11 mouse cellular contexts compared by ENCODE assay signal in genomic region chr1:60862510-60862909, GRCm38 (mm10). TPM values are rescaled to one million over a fixed set of nuclear protein-coding genes. Genes with fewer than 3 reads are reported as not detected.
DNase-seq lines count a peak whose midpoint lies in the region; ATAC-seq and TF ChIP-seq lines count a peak whose summit lies in the region.
"Had no signal": no experiment of that assay in that cellular context is flagged by ENCODE, and none has a peak within 500 bp of the region (broad histone marks: within the 10 kb centered on the region; RNA-seq: fewer than 3 reads in every experiment).

No protein-coding gene starts in this region.

- H3K27me3 ChIP-seq in hindbrain, embryonic 12.5 days = no peaks in the 10 kb centered on the region
- H3K27me3 ChIP-seq in hindbrain, embryonic 14.5 days (ENCODE audit: control insufficient read depth, insufficient read depth, low read length) = no peaks in the 10 kb centered on the region
- H3K27me3 ChIP-seq in midbrain, postnatal 0 days (ENCODE audit: insufficient read depth, low read length) = no peaks in the 10 kb centered on the region
- no peaks in the 10 kb centered on the region for H3K27me3 ChIP-seq in midbrain, embryonic 11.5 days (ENCODE audit: control insufficient read depth, insufficient read depth, low read length)
- H3K27me3 ChIP-seq in limb, embryonic 11.5 days (ENCODE audit: control insufficient read depth, insufficient read depth, low read length) = no peaks in the 10 kb centered on the region
- no peaks in the 10 kb centered on the region for H3K27me3 ChIP-seq in stomach, embryonic 16.5 days (ENCODE audit: control insufficient read depth, insufficient read depth, low read length)

- H3K36me3 ChIP-seq in hindbrain, embryonic 12.5 days = no peaks in the 10 kb centered on the region
- H3K36me3 ChIP-seq in hindbrain, embryonic 14.5 days (replicated peaks; ENCODE audit: control insufficient read depth, insufficient read depth) = no peaks in the 10 kb centered on the region
- H3K36me3 ChIP-seq in midbrain, postnatal 0 days (ENCODE audit: insufficient read depth, low read length) = no peaks in the 10 kb centered on the region
- no peaks in the 10 kb centered on the region for H3K36me3 ChIP-seq in midbrain, embryonic 11.5 days (ENCODE audit: control insufficient read depth, insufficient read depth, low read length)
- H3K36me3 ChIP-seq in limb, embryonic 11.5 days (ENCODE audit: control insufficient read depth, insufficient read depth, low read length) = no peaks in the 10 kb centered on the region
- H3K36me3 ChIP-seq in stomach, embryonic 16.5 days (ENCODE audit: control insufficient read depth, insufficient read depth, low read length) = no peaks in the 10 kb centered on the region

- H3K27ac ChIP-seq in hindbrain, embryonic 12.5 days = peak overlapping the region; percentile 52; the same call in 1 of the 2 replicates
- H3K27ac ChIP-seq in hindbrain, embryonic 14.5 days = no peak overlapping the region
- H3K27ac ChIP-seq in midbrain, postnatal 0 days (ENCODE audit: low read depth, low read length) = peak overlapping the region; percentile 32; the same call in 1 of the 2 replicates
- no peak overlapping the region for H3K27ac ChIP-seq in midbrain, embryonic 11.5 days (ENCODE audit: low read depth, low read length)
- peak overlapping the region; percentile 15; the same call in 1 of the 2 replicates for H3K27ac ChIP-seq in limb, embryonic 11.5 days (replicated peaks; ENCODE audit: low read depth, low read length)
- H3K27ac ChIP-seq in stomach, embryonic 16.5 days (ENCODE audit: low read length) = peak overlapping the region; percentile 51

- WGBS in hindbrain, embryonic 12.5 days = 74% methylated on average over 3 of the region's 3 CpGs
- WGBS in hindbrain, embryonic 14.5 days = 75% methylated on average over 3 of the region's 3 CpGs
- 74% methylated on average over 3 of the region's 3 CpGs for WGBS in midbrain, postnatal 0 days
- WGBS in midbrain, embryonic 11.5 days = 83% methylated on average over 3 of the region's 3 CpGs
- WGBS in limb, embryonic 11.5 days = 59% methylated on average over 3 of the region's 3 CpGs
- WGBS in stomach, embryonic 16.5 days = 48% methylated on average over 3 of the region's 3 CpGs

- H3K9ac ChIP-seq in hindbrain, embryonic 12.5 days = no peak overlapping the region
- no peak overlapping the region for H3K9ac ChIP-seq in hindbrain, embryonic 14.5 days
- H3K9ac ChIP-seq in midbrain, postnatal 0 days (replicated peaks; ENCODE audit: low read length, poor library complexity, severe bottlenecking) = no peak overlapping the region
- H3K9ac ChIP-seq in midbrain, embryonic 11.5 days (ENCODE audit: low read length) = no peak overlapping the region
- H3K9ac ChIP-seq in limb, embryonic 11.5 days (ENCODE audit: low read length) = no peak overlapping the region
- H3K9ac ChIP-seq in stomach, embryonic 16.5 days (ENCODE audit: low read length) = 0 out of 2 replicates have a peak overlapping the region, but pooled peaks have one; percentile 29

- H3K4me2 ChIP-seq in hindbrain, embryonic 12.5 days (replicated peaks) = no peak overlapping the region
- no peak overlapping the region for H3K4me2 ChIP-seq in hindbrain, embryonic 14.5 days (replicated peaks)
- H3K4me2 ChIP-seq in midbrain, postnatal 0 days (ENCODE audit: low read depth, low read length, poor library complexity, severe bottlenecking) = no peak overlapping the region
- H3K4me2 ChIP-seq in midbrain, embryonic 11.5 days = no peak overlapping the region
- H3K4me2 ChIP-seq in limb, embryonic 11.5 days (ENCODE audit: low read depth, severe bottlenecking) = no peak overlapping the region
- peak overlapping the region; percentile 22; the same call in 1 of the 2 replicates for H3K4me2 ChIP-seq in stomach, embryonic 16.5 days (ENCODE audit: low read depth, low read length)

- peaks cover 13% of the 10 kb centered on the region for H3K4me1 ChIP-seq in hindbrain, embryonic 12.5 days
- peaks cover 13% of the 10 kb centered on the region for H3K4me1 ChIP-seq in hindbrain, embryonic 14.5 days (replicated peaks; ENCODE audit: control insufficient read depth, insufficient read depth, low read length)
- H3K4me1 ChIP-seq in midbrain, postnatal 0 days (ENCODE audit: insufficient read depth, low read length) = no peaks in the 10 kb centered on the region
- no peaks in the 10 kb centered on the region; the same call in 1 of the 2 replicates for H3K4me1 ChIP-seq in midbrain, embryonic 11.5 days (ENCODE audit: control insufficient read depth, insufficient read depth, low read length)
- H3K4me1 ChIP-seq in limb, embryonic 11.5 days (ENCODE audit: control insufficient read depth, insufficient read depth, low read length) = 0 out of 2 replicates have a peak, but pooled peaks cover 6% of the 10 kb centered on the region
- 0 out of 2 replicates have a peak, but pooled peaks cover 3% of the 10 kb centered on the region for H3K4me1 ChIP-seq in stomach, embryonic 16.5 days (ENCODE audit: control insufficient read depth, insufficient read depth, low read length)

- H3K9me3 ChIP-seq in hindbrain, embryonic 12.5 days (replicated peaks) = no peaks in the 10 kb centered on the region
- H3K9me3 ChIP-seq in hindbrain, embryonic 14.5 days (ENCODE audit: control insufficient read depth, low read length) = no peaks in the 10 kb centered on the region
- H3K9me3 ChIP-seq in midbrain, postnatal 0 days (ENCODE audit: low read length) = no peaks in the 10 kb centered on the region
- no peaks in the 10 kb centered on the region for H3K9me3 ChIP-seq in midbrain, embryonic 11.5 days (ENCODE audit: control insufficient read depth, low read length)
- no peaks in the 10 kb centered on the region for H3K9me3 ChIP-seq in limb, embryonic 11.5 days (ENCODE audit: control insufficient read depth, low read length)
- no peaks in the 10 kb centered on the region for H3K9me3 ChIP-seq in stomach, embryonic 16.5 days (replicated peaks; ENCODE audit: control insufficient read depth, low read length)

- ATAC-seq in hindbrain, embryonic 12.5 days (ENCODE audit: low FRiP score) = no peak
- ATAC-seq in hindbrain, embryonic 14.5 days (ENCODE audit: low FRiP score) = no peak
- no peak for ATAC-seq in midbrain, postnatal 0 days (ENCODE audit: low FRiP score)
- no peak for ATAC-seq in midbrain, embryonic 11.5 days (ENCODE audit: low FRiP score)
- ATAC-seq in limb, embryonic 11.5 days (ENCODE audit: insufficient number of reproducible peaks, low FRiP score, low TSS enrichment, low read depth) = no peak
- no peak for ATAC-seq in stomach, embryonic 16.5 days (ENCODE audit: insufficient read depth, low FRiP score)

- TF ChIP-seq CTCF in midbrain, postnatal 0 days (IDR thresholded peaks at IDR 0.05) = no peak

- DNase-seq in hindbrain, embryonic 14.5 days (ENCODE audit: low spot score) = no peak
- DNase-seq in midbrain, postnatal 0 days (ENCODE audit: low spot score) = no peak
- no peak for DNase-seq in midbrain, embryonic 11.5 days (ENCODE audit: low spot score, missing footprints)
- no peak for DNase-seq in limb, embryonic 11.5 days (ENCODE audit: low spot score)
- no peak for DNase-seq in cerebellum, adult 8-10 months
- no peak for DNase-seq in testis, postnatal 14 days (ENCODE audit: low spot score)

- no peak overlapping the region for H3K4me3 ChIP-seq in hindbrain, embryonic 12.5 days
- H3K4me3 ChIP-seq in hindbrain, embryonic 14.5 days (replicated peaks; ENCODE audit: low read length) = no peak overlapping the region
- no peak overlapping the region for H3K4me3 ChIP-seq in midbrain, postnatal 0 days (ENCODE audit: low read depth, low read length)
- H3K4me3 ChIP-seq in midbrain, embryonic 11.5 days (ENCODE audit: low read depth, low read length) = no peak overlapping the region
- H3K4me3 ChIP-seq in limb, embryonic 11.5 days (ENCODE audit: low read depth, low read length) = no peak overlapping the region
- H3K4me3 ChIP-seq in stomach, embryonic 16.5 days (replicated peaks; ENCODE audit: low read length) = no peak overlapping the region

RNA-seq across cellular contexts. Expression of gene Ctla4, which starts 24.3 kb away (rescaled TPM):
- not detected in 2 replicates for polyA plus RNA-seq in hindbrain, embryonic 12.5 days (2016; fragmentation: Nextera tagmentation; extraction: Ambion mirVana)
- not detected in 2 replicates for polyA plus RNA-seq in hindbrain, embryonic 14.5 days (2014; fragmentation: Nextera tagmentation; extraction: Ambion mirVana)
- total RNA-seq in midbrain, postnatal 0 days (2014; rRNA removed) = not detected in 2 replicates
- polyA plus RNA-seq in midbrain, postnatal 0 days (2015; fragmentation: Nextera tagmentation; extraction: Ambion mirVana) = not detected in 2 replicates
- not detected in 2 replicates for polyA plus RNA-seq in midbrain, embryonic 11.5 days (2014; fragmentation: Nextera tagmentation; extraction: Ambion mirVana)
- polyA plus RNA-seq in limb, embryonic 11.5 days (2014; fragmentation: Nextera tagmentation; extraction: Ambion mirVana) = 0.17 TPM in 1 of 2 replicates, not detected in the other
- polyA plus RNA-seq in stomach, embryonic 16.5 days (2015; fragmentation: Nextera tagmentation; extraction: Ambion mirVana) = not detected in 2 replicates
- total RNA-seq: gastrocnemius, adult 8-10 months; left cerebral cortex, postnatal 14 days; megakaryocyte-erythroid progenitor cell, adult 5-6 weeks had no signal

Comparison
In these comparisons a context has a peak if more than half of its experiments do, and no peak if none do; other contexts are left out.
1. H3K27ac ChIP-seq: peak in hindbrain, embryonic 12.5 days (single experiment), midbrain, postnatal 0 days (single experiment), limb, embryonic 11.5 days (single experiment) and stomach, embryonic 16.5 days (single experiment); none in hindbrain, embryonic 14.5 days (single experiment) and midbrain, embryonic 11.5 days (single experiment).